Mouse (Mus musculus): ENCODE results near the gene Snx9.

Gene Snx9

GRCm38 (mm10) chr17:5842988-5843640 lies 2.0 kb downstream of the Snx9 start:
- DNase-seq (ENCODE audit: extremely low read depth, insufficient read length, low spot score): no peak

- DNase-seq (ENCODE audit: extremely low read depth, insufficient read length, low spot score): no peak
Observed at GRCm38 (mm10) chr17:5843641-5843990, 2.5 kb downstream of the Snx9 start.

- no peak for DNase-seq (ENCODE audit: extremely low read depth, insufficient read length, low spot score)
Observed at GRCm38 (mm10) chr17:5845376-5845775, 4.2 kb downstream of the Snx9 start.

- peak; percentile 65 for DNase-seq (ENCODE audit: extremely low read depth, insufficient read length, low spot score)
Observed at GRCm38 (mm10) chr17:5846101-5846500, 5.0 kb downstream of the Snx9 start.

GRCm38 (mm10) chr17:5848706-5849415 lies 7.7 kb downstream of the Snx9 start:
- DNase-seq (ENCODE audit: extremely low read depth, insufficient read length, low spot score): peak; percentile 46

GRCm38 (mm10) chr17:5849421-5849910 lies 8.3 kb downstream of the Snx9 start:
- peak; percentile 77 for DNase-seq (ENCODE audit: extremely low read depth, insufficient read length, low spot score)

- DNase-seq (ENCODE audit: extremely low read depth, insufficient read length, low spot score): no peak
Observed at GRCm38 (mm10) chr17:5850031-5850430, 8.9 kb downstream of the Snx9 start.

GRCm38 (mm10) chr17:5850476-5850875 lies 9.3 kb downstream of the Snx9 start:
- no peak for DNase-seq (ENCODE audit: extremely low read depth, insufficient read length, low spot score)

- DNase-seq (ENCODE audit: extremely low read depth, insufficient read length, low spot score): no peak
Observed at GRCm38 (mm10) chr17:5853936-5854335, 12.8 kb downstream of the Snx9 start.

- no peak for DNase-seq (ENCODE audit: extremely low read depth, insufficient read length, low spot score)
Observed at GRCm38 (mm10) chr17:5855560-5855959, 14.4 kb downstream of the Snx9 start.

GRCm38 (mm10) chr17:5856426-5856825 lies 15.3 kb downstream of the Snx9 start:
- no peak for DNase-seq (ENCODE audit: extremely low read depth, insufficient read length, low spot score)

GRCm38 (mm10) chr17:5857206-5857605 lies 16.1 kb downstream of the Snx9 start:
- no peak for DNase-seq (ENCODE audit: extremely low read depth, insufficient read length, low spot score)

- no peak for DNase-seq (ENCODE audit: extremely low read depth, insufficient read length, low spot score)
Observed at GRCm38 (mm10) chr17:5858209-5858608, 17.1 kb downstream of the Snx9 start.

GRCm38 (mm10) chr17:5862285-5862684 lies 21.2 kb downstream of the Snx9 start:
- DNase-seq (ENCODE audit: extremely low read depth, insufficient read length, low spot score): no peak

- no peak for DNase-seq (ENCODE audit: extremely low read depth, insufficient read length, low spot score)
Observed at GRCm38 (mm10) chr17:5862869-5863268, 21.7 kb downstream of the Snx9 start.

- no peak for DNase-seq (ENCODE audit: extremely low read depth, insufficient read length, low spot score)
Observed at GRCm38 (mm10) chr17:5863745-5864144, 22.6 kb downstream of the Snx9 start.

- DNase-seq (ENCODE audit: extremely low read depth, insufficient read length, low spot score): no peak
Observed at GRCm38 (mm10) chr17:5867456-5867855, 26.3 kb downstream of the Snx9 start.

GRCm38 (mm10) chr17:5868319-5869031 lies 27.3 kb downstream of the Snx9 start:
- DNase-seq (ENCODE audit: extremely low read depth, insufficient read length, low spot score): no peak

GRCm38 (mm10) chr17:5869461-5869860 lies 28.3 kb downstream of the Snx9 start:
- DNase-seq (ENCODE audit: extremely low read depth, insufficient read length, low spot score): no peak

- DNase-seq (ENCODE audit: extremely low read depth, insufficient read length, low spot score): no peak
Observed at GRCm38 (mm10) chr17:5870002-5870401, 28.9 kb downstream of the Snx9 start.

GRCm38 (mm10) chr17:5870696-5871095 lies 29.6 kb downstream of the Snx9 start:
- no peak for DNase-seq (ENCODE audit: extremely low read depth, insufficient read length, low spot score)

GRCm38 (mm10) chr17:5872506-5872905 lies 31.4 kb downstream of the Snx9 start:
- no peak for DNase-seq (ENCODE audit: extremely low read depth, insufficient read length, low spot score)

All from 3134 (cell line).